Mouse (Mus musculus) CD4-positive, CD25-positive, alpha-beta regulatory T cell, adult 4 months (primary cell): Measurements from ENCODE around the gene Ints1. TPM values are rescaled to one million over a fixed set of nuclear protein-coding genes. Genes with fewer than 3 reads are reported as not detected.
A peak's percentile ranks its signal among the peaks of the same experiment; 100 is the strongest.
"Not testable (repeated sequence)": the region's sequence is repeated elsewhere in the genome, so short reads cannot be mapped to it uniquely, and the experiment has no call there.

ENCODE experiments used
- ATAC-seq: one replicate; pipeline ENCODE4 v1.8.0; 2017
- polyA plus RNA-seq, 2 experiments: library from polyadenylated mRNA; unstranded; fragments of 100-300 nt; shearing (Covaris generic); gene quantifications; one replicate each; pipeline ENCODE4 v1.2.1; 2017

Gene Ints1
- polyA plus RNA-seq, 2 experiments from 2014 or later: 8.8 to 18.3 TPM

DNA sequence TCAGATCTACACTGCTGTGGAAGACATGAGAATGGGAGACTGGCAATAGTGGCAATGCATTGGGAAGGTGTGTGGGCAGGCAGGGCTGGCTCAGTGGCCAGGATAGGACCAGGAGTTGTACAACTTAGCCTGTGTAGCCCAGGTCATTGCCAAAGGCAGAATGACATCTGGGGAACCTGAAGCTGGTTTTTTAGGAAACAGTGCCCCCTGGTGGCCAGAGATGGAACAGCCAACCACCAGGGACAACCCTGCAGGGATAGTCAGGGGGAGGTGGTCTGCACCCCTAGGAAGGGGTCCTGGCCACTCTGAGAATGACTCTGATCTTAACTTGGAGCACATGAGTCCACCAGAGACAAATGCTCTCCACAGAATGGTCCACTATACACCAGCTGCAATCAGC lies 24.9 kb downstream of the Ints1 start:
- no peak for ATAC-seq

DNA sequence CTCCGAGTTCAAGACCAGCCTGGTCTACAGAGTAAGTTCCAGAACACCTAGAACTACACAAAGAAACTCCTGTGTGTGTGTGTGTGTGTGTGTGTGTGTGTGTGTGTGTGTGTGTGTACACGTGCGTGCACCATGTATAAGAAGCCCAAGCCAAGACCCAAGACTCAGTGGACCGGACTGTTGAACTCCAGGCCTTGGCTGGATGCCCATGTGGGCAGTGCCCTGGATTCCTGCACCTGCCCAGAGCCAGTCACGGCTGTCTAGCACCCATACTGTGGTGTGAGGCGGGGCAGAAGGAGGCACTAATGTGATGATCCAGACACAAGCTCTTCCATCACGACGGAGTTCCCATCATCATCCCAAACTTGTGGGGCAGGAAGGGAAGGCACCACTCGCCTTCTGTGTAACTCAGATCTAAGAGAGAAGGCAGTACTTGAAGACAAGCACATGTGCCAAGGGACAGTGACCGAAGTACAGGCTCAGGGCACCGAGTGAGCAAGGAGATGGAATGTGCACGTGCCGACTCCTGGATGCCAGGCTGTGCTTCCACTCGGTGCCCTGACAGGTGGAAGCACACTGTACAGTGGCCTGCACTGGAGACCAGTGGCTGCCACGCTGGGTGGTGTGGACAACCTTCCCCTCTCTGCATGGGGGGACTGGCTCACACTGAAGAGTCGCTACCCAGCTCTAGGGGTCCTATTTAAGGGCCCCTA lies 25.9 kb downstream of the Ints1 start:
- no peak for ATAC-seq

DNA sequence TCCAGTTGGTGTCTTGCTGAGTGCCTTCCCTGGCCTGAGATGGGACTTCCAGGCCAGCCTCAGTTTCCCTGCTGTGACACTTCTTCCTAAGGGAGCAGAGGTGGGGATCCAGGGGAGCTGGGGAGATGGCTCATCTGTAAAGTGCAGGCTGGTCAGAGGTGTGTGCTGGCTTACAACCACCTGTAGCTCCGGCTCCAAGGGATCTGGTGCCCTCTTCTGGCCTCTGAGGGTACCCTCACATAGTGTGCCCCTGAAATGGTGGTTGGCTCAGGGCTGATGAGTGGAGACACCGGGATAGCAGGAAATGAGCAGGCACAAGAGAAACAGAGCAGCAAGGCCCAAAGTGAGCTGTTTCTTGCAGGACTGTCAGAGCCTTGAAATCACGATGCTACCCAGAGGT lies 29.7 kb downstream of the Ints1 start:
- ATAC-seq: peak; percentile 61

DNA sequence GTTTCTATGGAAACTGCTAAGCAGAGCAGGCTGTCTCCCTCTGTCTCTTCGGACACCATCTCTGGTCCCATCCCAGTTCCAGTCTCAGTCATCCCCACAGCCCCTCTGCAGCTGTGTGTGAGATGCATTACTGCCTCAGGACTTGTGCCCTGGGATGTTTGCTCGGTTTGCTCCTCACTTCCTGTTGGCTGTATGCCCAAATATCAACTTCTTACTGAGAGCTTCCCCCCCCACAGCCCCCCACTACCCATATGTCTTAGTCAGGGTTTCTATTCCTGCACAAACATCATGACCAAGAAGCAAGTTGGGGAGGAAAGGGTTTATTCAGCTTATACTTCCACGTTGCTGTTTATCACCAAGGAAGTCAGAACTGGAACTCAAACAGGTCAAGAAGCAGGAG lies 32.8 kb downstream of the Ints1 start:
- ATAC-seq: not testable (repeated sequence)

DNA sequence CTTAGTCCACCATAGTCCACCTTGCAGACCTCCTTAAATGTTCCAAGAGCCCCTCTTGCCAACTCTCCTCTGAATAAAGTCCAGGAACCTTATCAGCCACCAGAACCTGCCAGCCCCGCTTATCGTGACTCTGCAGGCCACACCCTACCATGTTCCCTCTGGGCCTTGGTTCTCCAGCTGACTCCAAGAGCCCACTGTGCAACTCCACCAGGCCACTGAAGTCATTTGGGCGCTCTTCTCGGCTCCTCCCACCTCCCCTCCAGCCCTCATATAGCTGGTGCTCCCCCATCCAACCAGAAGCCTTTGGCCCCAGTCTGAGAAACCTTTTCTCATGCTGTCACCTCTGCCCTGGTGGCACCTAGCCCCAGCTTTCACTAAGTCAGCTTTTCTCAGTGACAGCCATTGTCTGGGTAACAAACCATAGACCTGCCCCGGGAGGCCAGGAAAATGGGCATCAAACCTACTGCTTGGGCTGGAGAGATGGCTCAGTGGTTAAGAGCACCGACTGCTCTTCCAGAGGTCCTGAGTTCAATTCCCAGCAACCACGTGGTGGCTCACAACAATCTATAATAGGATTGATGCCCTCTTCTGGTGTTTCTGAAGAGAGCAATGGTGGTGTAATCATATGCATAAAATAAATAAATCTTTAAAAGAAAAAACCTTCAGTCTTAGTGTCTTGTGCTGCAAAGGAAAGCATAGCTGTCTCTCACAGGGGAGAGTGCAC lies 36.7 kb downstream of the Ints1 start:
- ATAC-seq: no peak

DNA sequence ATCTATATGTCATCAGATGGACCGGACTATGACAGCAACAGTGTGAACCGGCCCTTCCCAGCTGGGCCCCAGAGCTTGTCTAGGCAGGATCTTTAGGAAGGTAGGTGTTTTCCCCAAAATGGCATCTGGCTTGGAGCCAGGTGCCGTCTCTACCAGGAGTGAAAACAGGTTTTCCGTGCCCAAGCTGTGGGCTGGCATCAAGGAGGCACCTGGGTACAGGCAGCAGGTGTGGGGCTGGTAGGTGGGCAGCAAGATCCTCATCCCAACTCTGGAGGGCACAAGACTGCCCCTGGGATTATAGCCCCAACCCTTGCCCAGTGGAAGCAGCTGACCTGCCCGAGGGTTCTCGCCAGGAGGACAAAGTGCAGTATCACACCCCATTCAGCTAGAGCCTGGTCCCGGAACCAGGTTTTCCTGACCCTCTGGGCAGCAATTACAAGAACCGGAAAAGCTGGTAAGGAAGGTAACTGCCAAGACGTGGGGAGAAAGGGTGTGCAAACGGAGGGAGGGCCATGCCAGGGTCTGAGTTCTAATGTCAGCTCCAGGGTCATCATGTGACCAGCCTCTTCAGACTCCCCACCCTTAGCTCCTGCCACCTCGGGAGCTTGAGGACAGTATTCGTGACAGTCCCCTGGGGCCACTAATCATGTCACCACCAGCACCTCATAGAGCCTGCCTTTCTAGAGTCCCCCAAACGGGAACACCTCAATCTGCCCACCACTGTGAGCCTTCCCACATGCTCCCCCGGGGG lies 37.5 kb downstream of the Ints1 start:
- no peak for ATAC-seq

DNA sequence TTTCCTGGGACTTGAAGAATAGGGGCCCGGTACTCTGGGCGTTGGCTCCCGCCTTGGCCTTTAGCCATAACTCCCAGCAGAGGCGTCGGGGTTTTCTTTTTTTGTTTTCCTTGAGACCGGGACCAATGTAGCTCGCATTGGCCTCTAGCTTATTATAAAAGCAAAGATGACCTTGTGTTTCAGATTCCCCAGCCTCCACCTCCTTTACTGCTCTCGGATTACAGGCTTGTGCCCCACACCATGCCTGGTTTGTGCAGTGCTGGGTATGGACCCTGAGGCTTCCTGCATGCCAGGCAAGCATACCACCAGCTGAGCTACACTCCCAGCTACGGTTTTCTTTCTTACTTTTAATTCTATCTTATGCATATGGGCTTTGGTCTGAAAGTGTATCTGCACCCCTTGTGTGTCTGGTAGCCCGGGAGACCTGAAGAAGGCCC lies 39.0 kb downstream of the Ints1 start:
- ATAC-seq: no peak

DNA sequence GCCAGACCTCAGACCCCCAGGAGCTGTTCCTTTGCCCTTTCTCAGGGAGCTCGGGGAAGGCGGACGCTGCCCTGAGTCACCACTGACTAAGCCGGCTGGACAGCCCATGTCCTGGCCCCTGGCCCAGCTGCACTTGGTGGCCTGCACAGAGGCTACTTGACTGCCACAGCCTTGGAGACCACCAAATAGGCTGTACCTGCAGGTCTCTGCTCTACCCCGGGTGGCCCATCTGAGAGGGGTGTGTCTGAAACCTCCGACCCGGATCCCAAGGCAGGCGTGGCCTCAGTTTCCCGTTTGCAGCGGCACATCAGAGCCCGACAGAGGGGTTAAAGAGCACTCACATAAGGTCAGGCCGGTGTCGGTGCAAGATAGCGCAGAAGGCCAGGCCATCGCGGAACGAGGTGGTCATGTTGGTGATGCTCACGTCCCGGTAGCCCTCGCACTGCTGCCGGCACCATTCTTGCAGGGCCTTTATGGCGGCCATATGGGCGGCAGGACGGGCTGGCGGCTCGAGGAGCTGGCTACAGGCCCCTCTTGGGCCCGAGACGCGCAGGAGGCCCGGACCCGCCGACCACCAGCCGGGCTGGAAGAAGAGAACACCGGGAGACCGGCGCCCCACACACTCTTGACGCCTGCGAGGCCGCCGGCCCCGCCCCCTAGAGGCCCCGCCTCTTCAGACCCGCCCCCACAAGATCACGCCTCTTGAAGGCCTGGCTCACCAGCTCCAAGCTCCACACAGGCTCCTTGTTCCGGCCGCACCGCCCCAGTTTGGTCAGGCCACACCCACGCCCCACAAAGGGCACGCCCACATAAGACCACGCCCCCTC lies 39.6 kb downstream of the Ints1 start, which contains the start of gene Micall2:
Gene Micall2, minus strand, starts transcription at position 660 of the 827 bp plus-strand sequence.
- peak; percentile 98 for ATAC-seq

DNA sequence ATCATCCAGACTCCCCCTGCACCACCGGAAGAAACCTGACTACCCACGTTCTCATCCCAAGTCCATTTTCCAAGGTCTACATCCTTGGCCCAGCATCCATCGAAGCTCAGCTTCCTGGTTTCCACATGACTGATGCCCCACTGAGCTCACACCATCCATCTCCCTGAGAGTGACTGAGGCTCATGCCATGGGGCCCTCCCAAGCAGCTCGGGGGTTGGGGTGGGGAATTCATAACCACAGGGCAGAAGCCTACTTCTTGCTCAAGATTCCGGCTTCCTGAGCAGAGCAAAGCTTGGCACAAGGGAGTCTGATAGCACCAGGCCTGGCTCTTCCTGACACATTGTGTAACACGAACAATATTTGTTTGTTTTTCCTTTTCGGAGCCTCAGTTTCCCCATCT lies 40.7 kb downstream of the Ints1 start:
- no peak for ATAC-seq

DNA sequence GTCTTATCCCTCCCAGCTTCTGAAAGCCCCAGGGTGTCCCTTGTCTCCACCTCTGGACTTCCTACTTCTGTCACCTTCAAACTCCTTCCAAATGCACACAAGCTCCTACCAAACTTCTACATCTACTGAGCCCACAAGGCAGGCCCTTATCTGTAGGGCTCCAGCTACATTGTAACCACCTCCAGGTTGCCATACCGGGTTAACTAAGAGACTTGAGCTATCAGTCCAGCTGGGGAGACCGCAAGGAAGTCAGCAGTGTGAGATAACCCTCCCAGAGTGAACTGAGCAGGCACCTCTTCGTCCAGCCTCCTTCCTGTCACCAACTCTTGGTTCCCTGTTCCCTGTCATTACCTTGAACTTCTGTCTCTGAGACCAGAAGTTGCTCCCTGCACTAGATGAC lies 41.5 kb downstream of the Ints1 start:
- no peak for ATAC-seq

DNA sequence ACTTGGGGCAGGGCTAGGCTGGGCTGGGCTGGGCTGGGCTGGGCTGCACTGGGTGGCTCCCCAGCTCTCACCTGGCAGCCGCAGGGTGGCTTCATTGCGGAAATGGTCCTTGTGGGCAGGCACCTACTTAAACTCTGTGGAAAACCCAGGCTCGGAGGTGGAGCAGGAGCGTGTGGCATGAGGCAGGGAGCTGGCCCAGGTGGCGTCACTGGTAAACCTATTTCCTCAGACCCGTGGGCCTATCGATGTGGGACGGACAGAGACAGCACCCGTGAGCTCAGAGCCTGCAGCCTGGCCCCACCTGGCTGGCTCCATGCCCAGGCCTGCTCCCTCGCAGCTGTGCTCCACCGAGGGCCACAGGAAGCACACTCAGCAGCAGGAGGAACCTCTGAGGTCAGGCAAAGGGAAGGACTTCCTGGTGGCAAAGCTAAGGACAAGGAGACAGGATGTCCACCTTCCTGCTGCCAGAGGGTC lies 42.8 kb downstream of the Ints1 start:
- ATAC-seq: no peak

DNA sequence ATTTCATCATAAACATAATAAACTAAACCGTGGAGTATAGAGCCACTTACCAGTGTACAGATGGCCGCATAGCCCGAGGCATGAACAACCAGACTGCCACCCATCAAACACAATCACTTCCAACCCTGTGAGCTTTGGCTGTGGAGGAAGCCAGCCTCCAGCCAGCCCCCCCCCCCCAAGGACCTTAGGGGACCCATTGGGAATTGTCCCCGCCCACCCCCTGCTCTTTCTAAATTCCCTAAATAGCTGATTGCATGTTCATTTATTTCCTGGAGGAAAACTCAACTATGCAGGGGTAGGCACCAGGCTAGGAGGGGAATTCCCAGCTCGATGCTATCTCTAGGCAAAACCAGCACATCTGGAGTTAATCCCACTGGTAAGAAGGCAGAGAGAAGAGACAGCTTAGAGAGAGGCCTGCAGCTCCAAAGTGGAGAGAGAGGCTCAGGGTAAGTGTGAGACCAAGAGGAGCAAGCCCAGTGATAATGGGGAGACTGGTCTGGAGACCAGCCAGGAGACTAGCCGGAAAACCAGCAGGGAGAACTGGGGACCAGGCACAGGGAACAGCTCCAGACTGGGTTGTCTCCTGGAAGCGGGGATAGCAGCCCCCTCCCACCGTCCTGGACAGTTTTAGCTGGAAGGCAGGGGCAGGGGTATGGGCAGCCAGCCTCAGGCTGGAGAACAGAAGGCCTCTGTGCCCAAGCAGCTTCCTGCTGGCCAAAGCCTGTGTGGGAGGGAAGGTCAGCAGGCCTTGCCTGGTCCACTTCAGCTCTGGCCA lies 44.6 kb downstream of the Ints1 start:
- ATAC-seq: no peak

DNA sequence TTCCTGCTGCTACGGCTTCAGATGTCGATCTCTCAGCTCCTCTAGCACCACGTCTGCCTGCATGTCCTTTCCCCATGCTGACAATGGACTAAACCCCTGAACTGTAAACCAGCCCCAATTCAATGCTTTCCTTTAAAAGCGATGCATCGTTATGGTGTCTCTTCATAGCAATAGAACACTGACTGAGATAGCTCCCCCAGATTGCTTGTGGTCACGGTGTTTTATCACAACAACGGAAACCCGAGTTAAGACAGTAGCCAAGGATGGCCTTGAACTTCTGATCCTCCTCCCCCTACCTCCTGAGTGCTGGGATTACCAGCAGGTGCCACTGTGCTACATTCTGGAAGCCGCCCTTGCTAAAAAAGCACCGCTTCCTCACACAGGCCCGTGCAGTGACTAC lies 48.2 kb downstream of the Ints1 start:
- no peak for ATAC-seq

DNA sequence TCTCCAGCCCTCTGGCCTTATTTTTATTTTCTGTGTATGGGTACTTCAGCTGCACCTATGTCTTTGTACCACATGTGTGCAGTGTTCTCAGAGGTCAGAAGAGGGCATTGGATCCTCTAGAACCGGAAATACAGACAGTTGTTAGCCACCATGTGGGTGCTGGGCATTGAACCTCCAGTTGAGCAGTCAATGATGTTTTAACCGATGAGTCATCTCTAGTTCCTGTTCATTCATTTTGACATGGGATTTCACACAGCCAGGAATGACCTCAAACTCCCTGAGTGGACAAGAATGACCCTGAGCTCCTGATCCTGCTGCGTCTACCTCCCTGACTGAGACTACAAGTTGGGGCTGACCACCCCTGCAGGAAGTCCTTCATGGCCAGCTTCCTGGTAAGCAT lies 49.3 kb downstream of the Ints1 start:
- no peak for ATAC-seq

DNA sequence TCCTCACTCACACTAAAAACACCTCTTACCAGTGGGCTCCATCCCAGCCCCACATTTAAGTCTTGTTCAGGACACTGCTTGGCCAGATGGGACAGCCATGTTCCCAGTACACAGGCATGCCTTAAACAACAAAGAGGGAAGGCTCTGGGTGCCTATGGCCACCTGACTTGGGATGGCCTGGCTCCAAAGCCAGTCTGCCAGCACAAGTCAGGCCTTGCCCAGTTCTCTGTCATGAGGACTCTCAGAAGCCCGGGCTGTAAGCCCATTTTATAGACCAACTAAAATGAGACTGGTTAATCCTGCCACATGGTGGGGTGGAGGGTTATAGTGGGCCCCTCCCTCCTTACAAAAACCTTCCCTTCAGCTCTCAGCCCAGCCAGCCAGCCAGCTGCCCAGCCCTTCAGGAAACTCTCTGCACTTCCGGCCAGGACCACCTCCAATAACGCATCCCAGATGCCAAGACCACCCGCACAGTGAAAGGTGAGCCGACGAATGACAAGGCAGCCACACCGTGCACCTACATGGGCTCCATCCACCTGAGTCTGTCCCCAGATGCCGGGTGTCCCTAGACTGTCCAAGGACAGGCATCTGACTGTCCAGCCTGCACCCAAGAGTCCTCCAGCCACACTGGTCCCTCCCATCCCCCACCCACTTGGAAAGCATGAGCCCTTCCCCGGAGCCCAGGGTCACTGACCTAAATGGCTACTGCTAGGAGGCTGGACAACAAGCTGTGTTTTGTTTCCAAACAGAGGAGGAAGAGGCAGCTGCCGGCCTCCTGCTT lies 50.9 kb downstream of the Ints1 start:
- no peak for ATAC-seq

DNA sequence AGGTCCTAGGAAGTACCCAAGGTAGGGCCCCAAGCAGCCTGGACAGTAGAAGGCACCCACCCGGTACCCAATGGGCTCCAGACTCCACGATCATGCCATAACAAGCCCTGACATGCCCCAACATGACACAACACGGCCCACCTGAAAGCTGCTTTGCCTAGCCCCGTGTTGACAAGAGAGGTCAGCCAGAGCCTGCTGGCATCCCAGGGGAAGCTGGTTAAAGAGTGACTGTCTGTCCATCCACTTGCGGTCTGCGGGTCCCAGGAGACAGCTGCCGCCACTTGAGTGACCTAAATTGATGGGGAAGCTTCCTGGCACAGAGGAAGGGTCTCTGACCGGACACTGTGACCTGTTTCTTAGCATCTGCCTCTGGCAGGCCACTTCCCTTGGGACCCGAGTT lies 52.4 kb downstream of the Ints1 start:
- ATAC-seq: no peak

DNA sequence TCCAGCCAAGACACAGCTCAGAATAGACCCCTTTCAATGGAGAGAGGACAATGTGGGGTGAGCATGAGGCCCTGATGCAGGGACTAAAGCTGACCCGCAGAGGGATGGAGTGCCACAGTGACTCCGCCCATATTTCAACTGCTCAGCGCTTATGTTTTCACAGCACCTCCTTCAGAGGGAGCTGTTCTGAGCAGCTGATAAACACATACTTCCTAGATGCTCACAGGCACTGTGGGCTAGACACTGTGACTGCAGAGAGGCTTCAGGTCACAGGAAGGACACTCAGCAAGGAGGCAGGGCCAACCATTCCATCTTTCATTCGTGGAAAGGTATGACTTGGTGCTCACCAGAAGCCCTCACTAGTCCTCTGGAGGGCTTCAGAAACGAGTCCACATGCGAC lies 52.8 kb downstream of the Ints1 start:
- ATAC-seq: no peak

DNA sequence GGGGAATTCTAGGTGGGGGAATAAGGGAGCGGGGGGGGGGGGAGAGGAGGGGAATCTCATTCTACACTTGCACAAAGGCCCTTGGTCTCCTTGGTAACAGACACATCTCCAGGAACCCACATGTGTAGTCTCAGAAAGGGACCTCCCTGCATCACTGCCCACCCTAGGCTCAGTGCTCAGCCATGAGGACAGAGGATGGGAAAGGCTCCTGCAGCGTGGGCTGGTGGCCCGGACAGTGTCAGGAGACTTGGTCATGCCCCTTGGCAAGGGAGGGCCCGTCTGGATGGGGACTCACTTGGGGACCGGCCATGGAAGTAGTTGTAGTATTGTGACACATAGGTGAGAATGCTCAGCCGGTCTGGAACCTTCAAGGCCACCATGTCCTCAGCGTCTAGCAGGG lies 56.5 kb downstream of the Ints1 start:
- ATAC-seq: no peak

DNA sequence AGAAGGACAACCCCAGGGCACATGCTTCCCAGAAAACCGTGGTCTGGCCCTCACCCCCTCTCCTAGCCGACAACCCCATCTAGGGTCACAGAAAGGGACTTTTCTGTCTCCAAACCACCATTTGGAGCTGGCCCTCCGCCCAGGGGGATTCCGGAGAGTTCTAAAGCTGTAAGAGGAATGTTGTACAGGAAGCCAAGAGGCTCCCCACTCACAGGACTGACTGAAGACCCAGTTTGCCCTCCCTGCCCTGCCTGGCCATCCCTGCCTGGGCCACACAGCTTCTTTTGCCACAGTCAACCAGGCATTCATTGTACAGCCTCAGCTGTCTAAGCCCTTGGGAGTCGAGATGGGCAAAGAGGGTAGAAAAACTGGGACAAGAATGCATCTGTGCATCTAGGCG lies 56.9 kb downstream of the Ints1 start:
- ATAC-seq: no peak

DNA sequence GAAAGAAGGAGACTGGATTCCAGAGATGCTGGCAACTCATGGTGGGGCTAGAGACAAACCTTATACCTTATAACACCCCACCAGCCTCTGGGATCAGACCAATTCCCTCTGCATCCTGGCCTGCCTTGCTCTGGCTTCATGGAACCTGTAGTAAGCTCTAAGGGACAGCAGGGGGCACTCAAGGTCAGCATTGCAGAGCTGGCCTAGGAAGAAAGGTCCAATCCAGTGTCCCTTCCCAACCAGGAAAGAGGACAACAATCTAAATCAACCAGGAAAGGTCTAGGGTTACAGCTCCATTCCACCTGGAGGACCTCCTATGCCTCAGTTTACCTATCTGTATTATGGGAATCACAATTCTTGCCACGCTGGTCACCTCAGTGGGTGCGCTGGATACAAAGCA lies 57.8 kb downstream of the Ints1 start:
- no peak for ATAC-seq

DNA sequence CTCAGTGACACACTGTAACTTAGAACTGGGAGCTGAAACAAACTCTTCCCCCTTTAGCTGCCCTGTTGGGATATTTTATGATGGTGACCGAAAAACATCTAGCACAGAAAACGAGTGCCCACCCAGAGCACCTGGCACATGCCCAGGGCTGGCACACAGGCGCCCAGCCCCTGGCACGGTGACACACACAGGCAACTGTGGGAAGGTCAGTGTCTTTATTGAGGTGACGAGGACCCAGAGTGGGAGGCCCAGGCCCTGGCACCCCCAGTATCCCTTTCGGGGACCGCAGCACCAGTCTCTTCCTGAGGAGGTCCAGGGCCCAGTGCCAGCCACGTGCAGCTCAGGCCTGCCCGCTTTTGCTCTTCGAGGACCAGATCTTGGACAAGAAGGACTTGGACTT lies 69.0 kb downstream of the Ints1 start:
- no peak for ATAC-seq
